Mouse (Mus musculus) mature B cell (primary cell): ENCODE results near the gene Camta1.
"Not testable (repeated sequence)": the region's sequence is repeated elsewhere in the genome, so short reads cannot be mapped to it uniquely, and the experiment has no call there.

Experiments used
- in situ Hi-C: fragments of 300-500 bp; cut with MboI; formaldehyde crosslinking; loops from 2 replicates; pipeline ENCODE4 v1.14.3; 2019

Gene Camta1

DNA sequence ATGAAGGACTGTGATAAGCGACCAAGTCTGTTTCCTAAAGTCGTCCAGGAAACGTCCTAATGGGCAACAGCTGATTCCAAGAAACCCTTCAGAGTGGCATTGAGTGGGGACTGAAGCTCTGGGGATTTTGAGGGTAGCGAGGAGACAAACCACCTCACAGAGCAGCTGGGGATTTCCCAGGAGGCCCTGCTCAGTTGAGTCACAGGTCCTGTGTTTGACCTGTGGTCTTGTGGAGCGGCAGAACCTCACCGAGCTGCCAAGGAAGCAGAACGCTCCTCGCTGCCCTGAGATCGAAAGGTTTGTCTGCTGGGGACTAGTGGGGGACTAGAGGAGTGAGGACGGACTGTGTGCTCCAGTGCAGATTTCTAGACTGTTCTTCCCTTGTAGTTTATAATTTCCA is 933.9 kb downstream of the Camta1 start:
- in situ Hi-C loops, result no loop called here

GRCm38 (mm10) chr4:150926924-150927705 is 934.6 kb downstream of the Camta1 start:
- in situ Hi-C loops, result no loop called here

DNA sequence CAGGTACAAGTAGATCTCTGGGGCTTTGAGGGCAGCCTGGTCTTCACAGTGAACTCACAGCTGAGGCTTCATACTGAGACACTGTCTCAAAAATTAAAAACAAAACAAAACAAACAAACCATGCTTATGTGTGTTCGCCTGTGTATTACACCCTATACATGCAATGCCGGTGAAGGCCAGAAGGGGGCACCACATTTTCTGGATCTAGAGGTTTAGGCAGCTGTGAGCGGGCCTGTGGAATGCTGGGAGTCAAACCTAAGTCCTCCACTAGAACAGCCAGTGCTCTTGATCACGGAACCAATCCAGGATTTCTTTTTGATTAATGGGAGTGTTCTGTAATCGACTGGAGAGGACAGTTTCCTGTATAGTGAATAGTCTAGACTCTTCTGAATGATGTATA is 935.8 kb downstream of the Camta1 start:
- in situ Hi-C loops, result no loop called here

GRCm38 (mm10) chr4:150924936-150925335 is 936.7 kb downstream of the Camta1 start:
- in situ Hi-C loops, result no loop called here

DNA sequence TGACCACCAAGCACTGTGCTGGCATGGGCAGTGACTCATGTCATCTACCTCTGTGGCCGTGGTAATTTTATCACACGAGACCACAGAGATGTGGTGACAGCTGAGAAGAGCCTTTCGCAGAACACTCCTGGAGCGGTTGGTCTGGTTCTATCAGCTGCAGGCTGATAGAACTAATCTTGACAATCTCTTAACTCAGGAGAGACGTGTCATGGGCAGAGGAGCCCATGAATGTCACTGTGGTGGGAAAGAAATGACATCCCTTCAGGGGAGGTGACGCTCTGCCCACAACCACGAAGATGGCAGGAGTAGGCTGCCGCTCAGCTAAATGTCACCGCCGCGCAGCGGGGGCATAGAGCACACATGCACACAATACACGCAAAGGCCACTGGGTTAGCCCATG is 937.4 kb downstream of the Camta1 start:
- in situ Hi-C loops, result no loop called here

DNA sequence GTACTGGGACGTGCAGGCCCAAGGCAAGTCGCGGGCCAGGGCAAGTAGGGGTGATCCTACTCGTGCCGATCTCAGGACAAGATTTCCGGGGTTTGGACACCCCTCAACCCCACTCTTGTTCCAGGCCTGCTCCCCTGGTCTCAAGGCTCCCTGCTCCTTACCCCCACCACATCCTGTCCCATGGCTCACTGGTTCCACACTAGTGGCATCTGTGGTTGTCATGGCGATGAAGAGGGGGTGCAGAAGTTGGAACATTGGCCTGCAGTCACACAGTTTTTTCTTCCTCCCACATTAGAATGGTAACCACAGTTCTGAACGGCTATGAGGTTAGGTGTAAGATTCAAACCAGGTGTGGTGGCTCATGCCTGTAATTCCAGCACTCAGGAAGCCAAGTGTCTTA is 940.5 kb downstream of the Camta1 start:
- in situ Hi-C loops, result no loop called here

GRCm38 (mm10) chr4:150917336-150918027 is 944.2 kb downstream of the Camta1 start:
- in situ Hi-C loops, result no loop called here

GRCm38 (mm10) chr4:150915181-150915906 is 946.3 kb downstream of the Camta1 start:
- in situ Hi-C loops, result no loop called here

- in situ Hi-C loops, result no loop called here
Measured at GRCm38 (mm10) chr4:150914290-150914733, 947.4 kb downstream of the Camta1 start, which contains the start of the genes Park7 and Tnfrsf9. TSS of gene Park7 (minus strand) at chr4:150914437. TSS of gene Tnfrsf9 (plus strand) at chr4:150914562.

- in situ Hi-C loops, result no loop called here
Measured at GRCm38 (mm10) chr4:150913743-150914142, 947.9 kb downstream of the Camta1 start.

- in situ Hi-C loops, result no loop called here
Measured at GRCm38 (mm10) chr4:150910164-150910951, 951.3 kb downstream of the Camta1 start.

- in situ Hi-C loops, result no loop called here
Measured at GRCm38 (mm10) chr4:150909451-150910156, 952.1 kb downstream of the Camta1 start.

DNA sequence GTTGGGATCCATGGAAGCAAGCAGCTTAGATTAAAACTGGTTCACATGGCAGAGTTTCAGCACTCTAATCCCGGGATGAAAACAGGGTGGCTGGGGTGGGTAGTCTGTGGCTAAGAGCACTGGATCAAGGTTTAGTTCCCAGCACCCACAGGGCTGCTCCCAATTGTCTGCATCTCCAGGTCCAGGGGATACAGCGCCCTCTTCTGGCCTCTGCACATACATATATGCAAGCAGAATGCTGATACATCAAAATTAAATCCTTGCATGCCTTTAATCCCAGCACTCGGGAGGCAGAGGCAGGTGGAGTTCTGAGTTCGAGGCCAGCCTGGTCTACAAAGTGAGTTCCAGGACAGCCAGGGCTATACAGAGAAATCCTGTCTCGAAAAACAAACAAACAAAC is 953.2 kb downstream of the Camta1 start:
- in situ Hi-C loops, result not testable (repeated sequence)

DNA sequence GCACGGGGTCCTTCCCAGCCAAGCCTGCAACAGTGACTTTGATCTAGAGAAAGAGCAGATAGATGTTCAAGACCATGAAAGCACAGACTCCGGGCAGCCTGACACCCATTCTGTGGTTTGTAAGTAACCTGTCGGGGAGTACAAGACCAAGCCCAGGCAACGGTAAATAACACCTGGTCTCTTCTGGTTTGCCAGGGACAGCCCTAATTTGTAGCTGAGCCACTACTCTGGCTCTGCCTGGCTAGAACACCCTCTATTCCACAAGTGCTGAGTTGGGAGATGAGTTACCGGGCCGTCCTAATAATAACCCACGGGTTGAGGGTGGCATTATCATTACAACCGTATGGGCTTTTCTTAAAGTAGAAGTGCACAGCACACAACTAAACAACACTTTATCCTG is 954.6 kb downstream of the Camta1 start:
- in situ Hi-C loops, result no loop called here

GRCm38 (mm10) chr4:150903091-150903742 is 958.5 kb downstream of the Camta1 start:
- in situ Hi-C loops, result no loop called here

- in situ Hi-C loops, result no loop called here
Measured at GRCm38 (mm10) chr4:150902062-150902461, 959.6 kb downstream of the Camta1 start.

DNA sequence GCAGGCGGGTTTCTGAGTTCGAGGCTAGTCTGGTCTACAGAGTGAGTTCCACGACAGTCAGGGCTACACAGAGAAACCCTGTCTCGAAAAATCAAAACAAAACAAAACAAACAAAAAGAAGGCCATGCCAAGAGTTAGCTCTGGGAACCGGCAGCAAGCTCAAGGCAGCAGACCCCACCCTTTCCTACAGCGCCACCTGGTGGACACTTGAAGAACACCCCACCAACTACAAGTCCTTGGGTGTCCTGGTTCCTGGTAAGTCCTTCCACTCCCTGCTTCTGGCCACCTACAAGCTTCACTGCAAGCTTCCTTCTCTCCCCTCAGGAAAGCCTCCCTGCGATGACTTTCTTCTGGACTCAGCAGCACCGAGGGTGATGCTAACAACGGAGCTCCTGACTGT is 960.0 kb downstream of the Camta1 start:
- in situ Hi-C loops, result no loop called here

DNA sequence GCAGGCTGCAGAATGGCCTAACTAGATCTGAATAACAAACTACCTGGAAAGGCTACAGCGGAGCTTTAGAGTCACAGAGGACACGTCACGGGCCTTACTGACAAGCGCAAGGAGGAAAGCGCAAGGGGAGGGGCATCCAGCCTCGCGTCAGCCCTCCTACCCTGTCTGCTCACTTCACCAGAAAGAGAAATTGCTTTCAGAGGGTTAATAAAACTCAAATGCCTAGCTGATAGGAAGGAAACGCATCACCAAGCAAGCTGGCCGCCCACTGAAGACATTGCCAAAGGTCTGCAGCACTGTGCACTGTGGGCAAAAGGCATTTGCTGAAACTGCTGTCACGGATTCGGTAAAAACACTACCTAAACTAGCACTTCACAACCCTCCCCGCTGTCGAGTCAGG is 961.2 kb downstream of the Camta1 start:
- in situ Hi-C loops, result no loop called here

DNA sequence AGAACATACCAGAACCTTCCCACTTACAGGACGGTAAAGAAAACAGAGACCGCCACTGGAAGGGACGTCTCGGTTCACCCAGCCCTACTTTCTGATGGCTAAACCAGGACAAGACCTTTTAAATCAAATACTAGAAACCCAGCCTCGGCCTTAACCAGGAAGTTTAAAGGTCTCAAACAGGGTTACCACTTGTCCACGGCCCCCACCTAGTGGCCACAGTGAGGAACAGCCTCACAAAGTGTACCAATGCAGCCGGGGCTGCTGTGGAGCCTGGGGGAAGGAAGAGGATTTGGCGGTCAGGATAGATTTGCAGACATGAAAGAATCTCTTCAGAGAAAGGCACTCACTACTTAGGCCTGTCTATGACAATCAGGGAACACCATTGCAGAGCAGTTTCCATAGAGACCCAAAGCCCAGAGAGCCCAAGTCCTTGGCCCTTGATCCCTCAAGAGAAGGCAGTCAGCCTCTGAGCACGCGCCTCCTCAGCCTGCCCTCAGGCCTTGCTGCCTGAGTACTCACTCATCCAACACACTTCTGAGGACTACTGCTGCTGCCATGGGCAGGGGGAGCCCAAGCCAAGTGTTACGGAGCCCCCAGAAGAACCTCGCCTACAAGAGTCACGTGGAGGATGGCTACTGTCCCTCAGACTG is 962.8 kb downstream of the Camta1 start:
- in situ Hi-C loops, result loop anchor here (10.0 kb wide), 1 partner anchor 244 kb away; the partner anchor contains the start of gene Slc45a1
